Mouse (Mus musculus) ovary, postnatal 14 days (tissue): ENCODE measurements around the gene Rgs3.
"Not testable (repeated sequence)": the region's sequence is repeated elsewhere in the genome, so short reads cannot be mapped to it uniquely, and the experiment has no call there.

Experiments
- DNase-seq: peaks from one replicate; pipeline ENCODE4 v3.0.0; 2022; ENCODE audit warnings: low spot score

The Rgs3 gene

DNA sequence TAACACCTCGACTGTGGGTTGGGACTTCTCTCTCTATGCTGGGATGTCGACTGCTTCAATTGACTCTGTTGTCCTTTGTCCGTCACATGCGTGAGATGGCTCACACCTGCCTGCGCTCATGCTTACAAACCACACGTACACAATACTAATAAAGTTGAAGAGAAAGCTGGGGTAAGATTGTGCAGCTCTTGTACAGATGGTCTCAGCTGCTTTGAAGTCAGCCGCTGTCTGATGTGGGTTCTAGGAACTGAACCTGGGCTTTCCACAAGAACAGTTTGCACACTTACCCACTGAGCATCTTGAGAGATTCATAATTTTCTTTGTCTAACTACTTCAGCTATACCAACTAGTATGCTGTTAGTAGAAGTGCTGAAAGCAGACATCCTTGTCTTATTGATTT, 7.7 kb upstream of the Rgs3 start:
- no peak for DNase-seq

DNA sequence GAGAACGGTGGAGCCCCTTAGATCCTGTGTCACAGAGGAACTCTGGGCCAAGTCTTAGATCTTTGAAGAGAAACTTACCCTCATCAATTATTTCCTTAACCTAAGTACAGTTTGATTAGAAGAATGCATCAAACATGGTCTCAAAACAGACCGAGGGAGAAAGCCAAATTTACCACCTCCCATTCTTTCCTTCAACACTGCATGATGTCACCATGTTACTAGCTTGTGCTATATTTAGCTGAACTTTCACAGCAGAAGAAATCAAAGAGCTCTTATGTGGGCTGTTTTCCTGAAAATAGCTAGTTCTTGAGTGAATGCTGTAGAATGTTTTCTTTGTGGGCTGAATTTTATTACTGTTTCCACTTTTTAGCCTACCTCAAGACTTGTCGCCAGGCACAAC, 2.2 kb upstream of the Rgs3 start:
- no peak for DNase-seq

DNA sequence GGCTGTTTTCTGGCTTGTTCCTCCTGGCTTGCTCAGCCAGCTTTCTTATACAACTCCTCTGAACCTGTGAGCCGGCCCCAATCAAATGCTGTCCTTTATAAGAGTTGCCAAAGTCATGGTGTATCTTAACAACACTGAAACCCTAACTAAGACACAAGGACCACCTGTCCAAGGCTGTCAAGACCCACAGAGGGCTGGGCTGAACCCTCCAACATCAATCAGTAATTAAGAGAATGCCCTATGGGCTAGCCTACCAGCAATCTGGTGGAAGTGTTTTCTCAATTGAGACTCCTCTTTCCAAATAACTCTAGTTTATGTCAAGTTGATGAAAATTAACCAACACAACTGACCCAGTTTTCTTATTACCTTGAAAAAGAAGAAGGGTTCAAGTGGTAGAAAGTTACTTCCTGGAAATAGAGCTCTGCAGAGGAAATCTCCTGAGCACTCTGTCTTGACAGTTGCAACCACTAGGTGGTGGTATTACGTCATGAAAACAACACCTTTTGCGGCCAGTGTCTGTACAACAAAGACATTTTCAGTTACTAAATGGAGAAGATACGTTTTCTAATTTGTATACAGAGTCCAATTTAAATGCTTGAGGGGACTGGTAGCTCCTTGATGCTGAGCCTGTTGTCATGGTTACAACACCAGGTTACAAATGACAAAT, 1.4 kb downstream of the Rgs3 start:
- peak; percentile 75 for DNase-seq

DNA sequence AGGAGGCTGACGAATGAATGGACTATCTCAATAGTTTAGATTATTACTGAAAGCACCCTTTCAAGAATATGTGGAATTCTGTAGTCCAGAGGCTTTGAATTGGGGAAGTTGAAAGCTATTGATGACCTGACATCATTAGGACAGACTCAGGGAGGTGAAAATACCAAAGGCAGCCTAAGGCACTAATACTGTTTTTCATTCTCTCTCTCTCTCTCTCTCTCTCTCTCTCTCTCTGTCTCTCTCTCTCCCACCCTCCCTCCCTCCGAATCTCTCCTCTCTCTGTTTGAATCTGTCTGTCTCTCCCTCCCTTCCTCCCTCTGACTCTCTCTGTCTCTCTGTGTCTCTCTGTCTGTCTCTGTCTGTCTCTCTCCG, 2.0 kb downstream of the Rgs3 start:
- no peak for DNase-seq

DNA sequence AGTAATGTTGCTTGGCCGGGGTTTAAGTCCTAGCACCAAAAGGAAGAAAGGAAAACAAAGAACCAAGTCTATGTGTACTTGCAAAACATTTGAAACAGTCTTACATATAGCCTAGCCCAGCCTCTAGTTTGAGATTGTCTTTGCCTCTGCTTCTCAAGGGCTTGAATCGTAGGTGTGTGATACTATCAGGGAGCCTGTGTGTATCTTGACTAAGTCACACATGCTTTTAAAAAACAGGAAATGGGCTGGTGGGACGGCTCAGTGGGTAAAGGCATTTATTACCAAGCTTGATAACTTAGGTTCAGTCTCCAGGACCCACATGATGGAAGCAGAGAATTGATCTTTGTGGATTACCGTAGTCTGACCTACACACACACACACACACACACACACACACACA, 2.4 kb downstream of the Rgs3 start:
- no peak for DNase-seq

DNA sequence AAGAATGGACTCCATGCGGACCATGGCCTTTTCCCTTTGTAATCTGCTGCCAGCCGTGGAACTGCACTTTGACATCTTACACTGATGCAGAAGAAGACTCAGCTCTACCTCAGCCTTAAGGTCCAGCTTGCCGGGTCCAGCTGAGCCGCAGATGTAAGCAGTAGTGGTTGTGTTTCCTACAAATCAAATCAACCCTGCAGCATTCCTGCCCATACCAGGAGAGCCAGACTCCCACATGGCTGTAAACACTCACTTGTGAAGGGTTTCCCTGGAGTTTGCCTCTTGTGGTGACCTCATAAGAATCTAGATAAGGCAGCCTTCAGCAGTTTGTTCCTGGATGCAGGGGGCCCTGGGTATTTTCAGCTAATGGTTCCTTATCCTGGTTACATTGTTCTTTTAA, 6.9 kb downstream of the Rgs3 start:
- no peak for DNase-seq

DNA sequence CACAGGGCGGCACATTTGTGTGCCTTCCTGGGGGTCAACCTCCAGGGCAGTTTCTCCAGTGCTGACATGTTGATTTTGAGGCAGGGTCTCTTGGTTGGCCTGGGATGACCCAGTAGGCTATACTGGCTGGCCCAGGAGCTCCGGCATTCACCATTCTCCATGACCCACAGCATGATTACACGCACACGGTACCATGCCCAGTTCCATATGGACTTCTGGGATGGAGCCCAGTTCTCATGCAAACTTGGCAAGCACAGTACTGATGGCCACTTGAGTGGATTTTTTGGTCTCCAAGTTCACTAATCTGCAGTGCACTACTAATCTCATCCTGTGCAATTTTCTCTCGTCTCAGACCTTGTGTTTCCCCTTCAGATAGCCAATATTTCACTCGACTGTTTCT, 8.0 kb downstream of the Rgs3 start:
- DNase-seq: no peak

DNA sequence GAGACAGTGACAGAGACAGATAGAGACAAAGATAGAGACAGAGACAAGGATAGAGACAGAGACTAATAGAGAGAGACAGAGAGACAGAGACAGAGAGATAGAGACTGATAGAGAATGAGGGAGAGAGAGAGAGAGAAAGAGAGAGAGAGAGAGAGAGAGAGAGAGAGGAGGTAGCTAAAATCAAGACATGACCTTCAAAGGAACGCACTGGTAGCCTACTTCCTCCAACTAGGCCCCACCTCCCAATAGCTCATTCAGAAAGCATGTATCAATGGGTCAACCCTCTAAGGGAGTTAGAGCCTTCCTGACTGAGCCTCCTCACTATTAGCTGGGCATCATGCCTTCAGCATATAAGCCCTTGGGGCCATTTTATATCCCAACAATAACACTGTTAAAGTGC, 8.7 kb downstream of the Rgs3 start:
- no peak for DNase-seq

DNA sequence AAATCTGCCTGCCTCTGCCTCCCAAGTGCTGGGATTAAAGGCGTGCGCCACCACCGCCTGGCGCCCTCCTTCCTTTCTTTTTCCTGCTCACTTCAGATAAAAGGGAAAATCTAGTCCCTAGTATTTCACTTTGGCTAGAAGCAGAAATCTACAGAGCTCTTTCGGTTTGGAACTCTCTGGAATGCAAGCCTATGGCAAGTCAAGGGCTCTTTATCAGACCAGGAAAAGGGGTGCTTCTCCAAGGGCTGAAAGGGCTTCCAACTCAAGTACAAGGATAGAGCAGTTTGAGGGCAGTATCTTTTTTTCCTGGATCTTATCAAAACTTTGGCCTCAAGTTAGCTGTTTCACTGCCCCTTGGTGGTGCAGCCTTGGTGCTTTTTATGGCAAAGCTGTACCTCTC, 10.0 kb downstream of the Rgs3 start:
- no peak for DNase-seq

DNA sequence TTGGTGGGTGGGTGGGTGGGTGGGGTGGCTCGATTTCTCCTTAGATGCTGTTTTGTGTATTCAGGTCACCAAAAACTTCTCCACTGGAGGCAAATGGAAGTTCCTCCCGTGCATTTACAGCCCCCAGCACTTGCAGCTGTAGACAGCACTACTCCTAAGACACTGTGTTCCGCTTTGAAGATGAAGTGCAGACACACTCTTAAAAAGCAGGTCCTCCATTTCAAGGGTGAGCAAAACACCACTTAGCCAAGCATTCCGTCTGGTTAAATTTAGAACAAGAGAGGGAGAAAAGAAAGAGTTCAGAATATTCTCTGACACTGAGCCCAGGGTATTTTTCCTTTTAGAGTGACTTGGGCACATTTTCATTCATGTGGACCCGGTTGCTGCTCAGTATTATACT, 10.4 kb downstream of the Rgs3 start:
- DNase-seq: no peak

DNA sequence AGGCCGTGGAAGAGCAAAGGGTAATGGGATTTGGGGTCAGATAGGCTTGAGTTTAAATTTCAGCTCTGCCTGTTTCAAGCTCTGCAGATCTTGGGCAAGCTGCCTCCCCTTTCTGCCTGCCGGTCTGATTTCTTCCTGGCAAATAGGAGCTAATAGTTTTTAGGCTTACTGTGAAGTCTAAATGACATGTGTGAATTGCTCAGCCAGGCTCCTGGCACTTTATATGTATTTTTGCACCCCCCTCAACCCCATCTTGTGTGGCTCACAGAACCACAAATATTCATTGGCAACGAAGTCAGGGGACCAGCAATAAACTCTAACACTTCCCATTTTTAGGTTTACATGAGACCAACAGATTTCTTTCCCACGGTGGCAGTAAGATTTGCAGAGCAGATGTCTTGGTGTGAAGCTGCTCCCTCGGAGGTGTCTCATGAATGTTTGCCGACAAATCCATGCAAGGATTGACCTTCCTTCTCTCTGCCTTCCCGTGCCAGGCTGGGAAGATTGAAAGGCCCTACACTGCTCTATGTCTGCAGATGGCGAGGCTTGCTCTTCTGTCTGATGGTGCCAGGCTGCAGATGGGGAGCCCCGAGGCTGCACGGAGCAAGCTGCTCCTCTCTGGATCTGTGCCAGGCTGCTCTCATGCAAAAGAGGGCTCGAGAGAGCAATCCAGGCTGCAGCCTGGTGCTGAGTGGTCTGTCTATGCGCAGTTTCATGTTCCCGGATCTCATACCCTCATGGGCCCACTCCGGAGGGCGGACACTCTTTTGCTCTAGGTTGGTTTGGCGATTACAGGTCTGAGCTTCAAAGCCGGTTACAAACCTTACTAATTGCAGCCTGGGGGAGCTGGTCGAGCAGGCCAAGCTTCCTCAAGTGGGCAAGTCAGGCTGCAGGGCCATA, 23.0 kb downstream of the Rgs3 start:
- no peak for DNase-seq

DNA sequence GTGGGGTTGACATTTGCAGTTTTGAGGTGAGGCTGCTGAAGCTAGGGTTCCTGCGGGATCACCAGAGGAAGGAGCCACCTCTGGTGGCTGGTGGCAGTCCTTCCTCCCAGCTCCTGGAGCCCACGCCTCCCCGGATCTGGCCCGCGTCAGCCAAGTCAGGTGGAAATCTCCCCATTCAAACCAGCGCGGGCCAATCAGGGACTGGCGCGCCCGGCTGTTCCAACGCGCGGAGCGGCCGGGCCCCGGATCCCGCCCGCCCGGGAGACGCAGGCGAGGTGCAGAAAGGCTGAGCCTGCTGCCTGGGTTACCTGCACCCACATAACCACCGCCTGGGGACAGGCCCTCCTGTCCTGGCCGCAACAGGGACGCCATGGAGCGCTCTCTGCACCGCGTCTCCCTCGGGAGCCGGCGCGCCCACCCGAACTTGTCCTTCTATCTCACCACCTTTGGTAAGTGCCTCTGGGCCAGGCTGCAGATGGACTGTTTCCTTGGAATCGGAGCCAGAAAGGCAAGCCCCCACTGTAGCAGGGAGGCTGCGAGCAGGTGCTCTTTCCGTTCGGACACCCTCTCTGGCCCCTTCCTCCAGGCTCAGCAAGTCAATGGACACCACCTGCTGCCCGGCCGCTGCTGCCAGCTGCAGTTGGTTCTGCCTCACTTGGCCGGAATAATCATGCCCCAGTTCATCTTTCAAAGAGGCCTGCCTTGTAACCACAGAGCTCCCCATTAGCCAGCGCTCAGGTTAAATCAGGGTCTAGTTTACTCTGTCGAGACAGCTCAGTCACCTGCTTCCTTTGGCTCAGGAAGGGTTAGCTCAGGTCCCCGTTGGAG, 23.8 kb downstream of the Rgs3 start:
- peak; percentile 27 for DNase-seq

DNA sequence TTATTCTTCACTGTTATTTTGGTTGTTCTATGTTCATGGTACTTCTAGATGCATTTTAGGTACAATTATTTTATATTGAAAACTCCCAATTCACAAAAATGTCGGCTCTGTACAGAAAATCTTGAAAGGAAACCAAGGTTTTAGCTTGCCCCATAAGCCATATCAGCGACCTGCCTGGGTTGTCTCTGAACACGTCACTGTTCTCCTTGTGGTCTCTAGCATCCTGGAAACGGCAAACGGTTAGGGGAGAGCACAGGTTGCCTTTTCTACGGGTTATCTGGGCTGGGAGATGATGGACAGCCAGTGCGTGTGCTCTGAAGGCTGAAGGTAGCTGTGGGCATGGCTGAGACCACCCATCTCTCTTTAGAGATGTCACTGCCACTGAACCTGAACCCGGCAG, 27.4 kb downstream of the Rgs3 start:
- DNase-seq: no peak

DNA sequence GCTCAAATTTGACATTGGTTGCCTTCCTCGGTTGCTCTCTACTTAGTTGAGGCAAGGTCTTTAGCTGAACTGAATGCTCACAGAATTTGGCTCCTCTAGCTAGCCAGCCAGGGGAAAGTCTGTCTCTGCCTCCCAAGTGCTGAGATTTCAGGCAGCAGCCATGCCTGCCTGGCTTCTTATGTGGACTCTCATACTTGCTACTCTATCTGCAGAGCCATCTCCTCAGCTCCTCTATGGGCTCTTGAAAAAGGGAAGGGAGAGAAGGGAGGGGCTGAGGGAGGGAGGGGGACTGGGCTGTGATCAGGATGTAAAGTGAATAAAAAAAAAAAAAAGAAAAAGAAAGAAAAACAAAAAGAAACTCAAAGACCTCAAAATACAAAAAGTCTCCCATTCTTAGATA, 31.2 kb downstream of the Rgs3 start:
- no peak for DNase-seq

DNA sequence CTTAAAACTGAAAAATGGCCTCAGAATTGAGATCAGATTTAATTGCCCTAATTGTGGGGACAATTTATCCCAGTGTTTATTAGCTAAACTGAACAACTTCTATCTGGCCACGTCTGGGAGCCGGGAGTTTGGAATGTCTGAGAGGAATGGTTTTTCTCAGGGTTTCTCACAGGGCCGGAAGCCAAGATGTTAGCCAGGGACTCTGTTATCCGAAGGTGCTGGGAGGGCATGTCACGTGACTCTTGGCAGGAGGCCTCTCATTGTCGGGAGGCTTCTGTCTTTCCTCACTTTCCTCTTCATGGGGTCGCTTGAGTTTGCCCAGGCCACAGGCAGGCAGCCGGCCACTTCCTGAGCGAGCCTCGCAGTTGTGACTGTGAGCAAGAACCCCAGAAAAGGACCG, 31.7 kb downstream of the Rgs3 start:
- peak; percentile 49 for DNase-seq

DNA sequence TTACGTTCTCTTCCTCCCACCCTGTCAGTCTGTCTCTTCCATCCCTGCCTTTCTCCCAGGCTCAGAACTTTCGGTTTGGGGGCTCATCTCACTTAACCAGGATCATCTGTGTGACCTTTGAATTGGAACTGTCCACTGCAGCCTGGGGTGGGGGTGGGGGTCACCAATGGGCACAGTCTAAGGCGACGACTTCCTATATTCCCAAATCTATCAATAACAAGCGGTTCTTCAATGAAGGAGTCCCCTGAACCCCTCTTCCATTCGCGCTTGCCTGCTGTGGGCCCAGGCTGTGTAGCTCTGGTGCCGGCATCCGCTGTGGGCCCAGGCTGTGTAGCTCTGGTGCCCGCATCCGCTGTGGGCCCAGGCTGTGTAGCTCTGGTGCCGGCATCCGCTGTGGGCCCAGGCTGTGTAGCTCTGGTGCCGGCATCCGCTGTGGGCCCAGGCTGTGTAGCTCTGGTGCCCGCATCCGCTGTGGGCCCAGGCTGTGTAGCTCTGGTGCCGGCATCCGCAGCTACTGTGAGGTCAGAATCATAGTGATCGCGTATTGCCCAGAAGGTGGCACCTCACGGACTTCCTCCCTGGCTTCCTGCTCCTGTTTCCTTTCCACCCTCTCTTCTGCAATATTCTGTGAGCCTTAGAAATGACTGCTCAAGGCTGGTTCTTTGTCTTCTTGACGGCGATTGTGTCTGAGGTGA, 34.0 kb downstream of the Rgs3 start:
- not testable (repeated sequence) for DNase-seq

DNA sequence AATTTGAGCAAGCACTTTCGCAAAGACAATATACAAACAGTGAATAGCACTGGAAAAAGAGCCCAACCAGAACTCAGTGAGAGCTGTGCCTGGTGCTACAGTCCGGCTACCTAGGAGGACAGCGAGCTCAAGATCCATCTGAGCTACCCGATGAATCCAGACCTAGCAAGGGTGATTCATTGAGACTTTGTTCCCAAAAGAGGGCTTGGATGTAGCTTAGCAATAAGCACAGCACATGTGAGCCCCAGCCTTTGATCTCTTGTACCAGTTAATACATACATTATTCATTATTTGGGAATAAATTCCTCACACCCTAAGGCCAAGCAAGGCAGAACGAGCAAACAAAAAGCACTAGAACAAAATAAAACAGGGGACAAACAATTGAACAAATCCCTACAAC, 34.8 kb downstream of the Rgs3 start:
- DNase-seq: no peak

DNA sequence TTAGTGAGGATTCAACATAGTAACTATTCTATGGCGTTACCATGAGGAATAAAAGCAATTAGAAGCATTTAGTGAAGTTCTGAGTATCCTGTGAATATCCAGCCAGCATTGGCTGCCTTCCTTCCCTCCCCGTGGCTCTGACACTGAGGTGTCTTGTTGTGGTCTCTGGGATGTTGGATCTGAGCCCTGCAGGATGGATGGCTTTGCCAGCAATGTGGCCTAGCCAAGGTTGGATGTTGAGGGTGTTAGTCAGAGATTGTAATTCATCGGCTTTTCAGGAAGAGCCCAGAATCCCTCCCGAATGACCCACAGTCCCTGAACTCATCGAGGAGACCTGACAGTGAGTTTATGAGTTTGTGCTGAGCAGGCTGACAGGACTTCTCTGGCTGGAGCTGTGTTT, 36.4 kb downstream of the Rgs3 start:
- DNase-seq: peak; percentile 32

DNA sequence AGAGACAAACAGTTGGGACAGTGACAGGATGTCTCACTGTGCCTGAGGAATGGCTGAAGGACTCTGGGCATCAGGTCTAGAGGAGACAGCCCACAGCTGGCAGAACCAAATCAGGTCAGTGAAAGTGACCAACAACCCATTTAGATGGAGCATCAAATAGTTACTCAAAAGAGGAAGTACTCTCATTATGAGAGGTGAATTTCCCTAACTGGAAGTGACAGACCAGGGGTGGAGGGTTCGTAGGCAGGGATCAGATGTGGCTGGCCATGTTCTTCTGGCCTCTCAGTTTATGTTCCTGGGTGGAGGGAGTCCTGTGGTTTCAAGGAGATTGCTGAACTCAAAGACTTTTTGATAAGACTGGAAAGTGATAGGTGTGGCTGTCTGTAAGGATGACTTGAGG, 40.9 kb downstream of the Rgs3 start:
- no peak for DNase-seq

DNA sequence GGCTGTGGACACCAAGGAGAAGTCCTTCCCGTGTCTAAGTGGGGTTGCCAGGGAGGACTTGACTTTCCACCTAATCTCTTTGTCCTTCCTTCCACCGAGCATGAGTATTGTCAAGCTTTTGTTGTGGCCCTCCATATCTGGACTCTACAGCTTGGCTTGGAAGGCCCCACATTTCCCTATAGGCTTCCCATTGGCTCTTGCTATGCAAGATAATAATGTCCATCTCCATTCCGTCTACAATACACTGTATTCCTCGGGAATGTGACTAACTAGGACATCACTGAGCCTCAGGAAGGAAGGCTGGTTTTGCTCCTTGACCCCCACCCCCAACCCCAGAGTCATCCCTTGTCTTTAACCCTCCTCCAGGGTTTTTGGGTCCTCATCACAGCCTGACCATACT, 44.0 kb downstream of the Rgs3 start:
- no peak for DNase-seq

DNA sequence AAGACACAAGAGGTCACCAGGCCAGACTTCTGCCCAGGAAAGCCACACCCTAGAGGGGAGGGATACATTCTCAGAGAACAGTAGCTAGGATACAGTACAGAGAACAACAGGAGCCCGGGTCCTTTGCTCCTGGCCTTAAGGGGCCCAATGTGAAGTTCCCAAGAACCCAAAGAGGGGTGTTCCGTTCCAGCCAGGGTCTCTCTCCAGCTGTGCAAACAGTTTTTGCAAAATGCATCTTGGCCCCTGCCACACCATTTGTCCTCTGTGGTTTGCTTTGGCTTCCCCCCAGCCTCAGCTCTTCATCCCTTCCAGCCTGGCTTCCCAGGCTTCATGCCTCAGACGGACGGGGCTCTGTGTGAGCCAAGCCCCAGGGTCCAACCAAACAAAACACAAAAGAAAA, 44.4 kb downstream of the Rgs3 start:
- no peak for DNase-seq

DNA sequence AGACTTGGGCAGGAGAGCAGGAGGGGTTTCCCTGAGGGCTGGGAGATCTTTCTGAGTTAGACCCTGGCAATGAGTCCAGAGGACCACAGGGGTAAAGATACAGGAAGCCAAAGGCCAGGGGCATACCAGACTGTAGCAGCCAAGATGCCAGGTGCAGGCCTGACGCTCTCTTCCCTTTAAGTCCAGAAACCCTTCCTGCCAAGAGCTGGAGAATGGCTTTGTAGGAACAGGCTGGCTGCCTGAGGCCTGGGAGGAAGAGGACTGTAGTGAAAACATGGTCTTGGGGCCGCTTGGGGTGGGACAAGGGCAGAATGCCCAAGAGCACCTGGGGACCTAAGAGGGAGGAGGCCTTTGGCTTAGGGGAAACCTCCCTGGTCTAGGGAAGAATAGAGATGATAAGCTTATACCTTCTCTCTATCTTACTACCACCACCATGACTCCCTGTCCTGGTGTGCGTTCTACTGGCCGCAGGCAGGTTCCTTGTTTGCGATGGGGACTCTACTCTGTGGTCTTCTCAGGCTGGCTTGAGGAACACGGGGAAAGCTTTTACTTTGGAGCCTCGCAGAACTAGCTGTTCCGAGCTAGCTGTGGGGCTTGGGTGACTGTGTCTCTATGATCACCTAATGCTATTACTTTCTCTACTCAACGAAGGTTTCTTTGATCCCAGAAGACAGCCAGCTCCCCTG, 46.4 kb downstream of the Rgs3 start:
- no peak for DNase-seq
